Mouse (Mus musculus) stomach, postnatal 0 days (tissue): ENCODE data around the gene Erbb4. TPM values are rescaled to one million over a fixed set of nuclear protein-coding genes. Genes with fewer than 3 reads are reported as not detected.
"Not testable (repeated sequence)": the region's sequence is repeated elsewhere in the genome, so short reads cannot be mapped to it uniquely, and the experiment has no call there.

Source experiments
- ATAC-seq: fragments of 200-750 bp; cut with Nextera tagmentation; 2 replicates; pipeline ENCODE4 v1.8.0; 2017; ENCODE audit not compliant: low FRiP score, low TSS enrichment
- DNase-seq: peaks from one replicate; pipeline ENCODE4 v3.0.0-alpha.2; 2016; ENCODE audit warnings: low spot score
- H3K27ac ChIP-seq: fragments of 300-500 bp; sonication (generic); replicated peaks from 2 replicates; pipeline ENCODE4 v1.5.1; 2014; ENCODE audit warnings: mild to moderate bottlenecking, control low read depth
- H3K27me3 ChIP-seq: fragments of 300-500 bp; sonication (generic); 2 replicates; pipeline ENCODE4 v1.6.1; 2014; ENCODE audit warnings: low read length; ENCODE audit not compliant: control insufficient read depth, insufficient read depth
- H3K36me3 ChIP-seq: fragments of 300-500 bp; sonication (generic); 2 replicates; pipeline ENCODE4 v1.6.1; 2014; ENCODE audit warnings: low read length, mixed read lengths; ENCODE audit not compliant: control insufficient read depth, insufficient read depth
- H3K4me1 ChIP-seq: fragments of 300-500 bp; sonication (generic); replicated peaks from 2 replicates; pipeline ENCODE4 v1.6.1; 2014; ENCODE audit warnings: antibody characterized with exemption; ENCODE audit not compliant: control insufficient read depth, insufficient read depth
- H3K4me2 ChIP-seq: fragments of 300-500 bp; sonication (generic); replicated peaks from 2 replicates; pipeline ENCODE4 v1.6.1; 2014; ENCODE audit warnings: low read depth, mild to moderate bottlenecking, control low read depth, moderate library complexity
- H3K4me3 ChIP-seq: fragments of 300-500 bp; sonication (generic); 2 replicates; pipeline ENCODE4 v1.5.1; 2014; ENCODE audit warnings: low read depth, low read length, control low read depth
- H3K9ac ChIP-seq: fragments of 300-500 bp; sonication (generic); 2 replicates; pipeline ENCODE4 v1.6.1; 2014; ENCODE audit warnings: mild to moderate bottlenecking, low read length, control low read depth, mixed read lengths
- H3K9me3 ChIP-seq: fragments of 300-500 bp; sonication (generic); 2 replicates; pipeline ENCODE4 v1.6.1; 2016; ENCODE audit warnings: low read length; ENCODE audit not compliant: control insufficient read depth
- CTCF ChIP-seq: IDR thresholded peaks from 2 replicates; pipeline ENCODE4 v1.5.1; 2016; ENCODE audit warnings: antibody characterized with exemption, low read depth, mild to moderate bottlenecking, moderate library complexity
- EP300 ChIP-seq: optimal IDR thresholded peaks from 2 replicates; pipeline ENCODE3; 2016; ENCODE audit warnings: antibody characterized with exemption
- WGBS: fragments of 180-500 bp; shearing (Covaris S2); extraction: QIAGEN DNeasy Blood & Tissue Kit; methylation state at CpG from one replicate; pipeline ENCODE4 v1.1.7; 2014; 5-methylcytosine and 5-hydroxymethylcytosine counted together
- polyA plus RNA-seq: library from polyadenylated mRNA; unstranded; fragments of >200 nt; fragmentation: Nextera tagmentation; extraction: Ambion mirVana; gene quantifications from 2 replicates; pipeline ENCODE4 v1.2.1, GENCODE M21; 2015

Gene Erbb4
- polyA plus RNA-seq, 1 experiment from 2014 or later = not detected

GRCm38 (mm10) chr1:68823116-68823644 lies 284.7 kb downstream of the Erbb4 start:
- Histone ChIP-seq H3K9ac (no peak overlapping the region), H3K4me2 (no peak overlapping the region), H3K4me3 (no peak overlapping the region), H3K27ac (no peak overlapping the region), H3K4me1 (no peaks in the 10 kb centered on the region), H3K36me3 (no peaks in the 10 kb centered on the region), H3K9me3 (no peaks in the 10 kb centered on the region), H3K27me3 (no peaks in the 10 kb centered on the region)
- WGBS = 81% methylated on average over 2 of the region's 2 CpGs
- DNase-seq (no peak), ATAC-seq (no peak)
- TF ChIP-seq EP300 (no peak), CTCF (no peak)

DNA sequence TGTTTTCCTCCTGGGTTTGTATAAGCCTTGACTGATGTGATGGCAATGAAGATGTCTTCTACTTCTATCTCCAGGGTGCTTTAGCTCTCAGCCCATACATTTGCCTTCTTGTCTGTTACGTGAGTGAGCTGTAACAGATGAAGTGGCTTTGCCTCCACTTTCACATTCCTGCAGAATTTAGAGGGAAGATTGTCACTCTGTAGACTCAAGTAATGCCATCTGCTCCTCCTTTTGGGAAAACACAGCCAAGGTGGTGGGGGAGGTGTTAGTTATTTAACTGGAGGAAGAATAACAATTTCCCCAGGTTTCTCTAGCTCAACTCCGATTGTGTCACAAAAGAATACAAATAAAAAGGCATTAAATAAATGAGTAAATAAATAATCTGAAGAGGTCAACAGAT lies 301.1 kb downstream of the Erbb4 start:
- H3K4me2 ChIP-seq = no peak overlapping the region
- no peak for DNase-seq
- 63% methylated on average over 2 of the region's 2 CpGs for WGBS
- no peaks in the 10 kb centered on the region for H3K9me3 ChIP-seq
- no peak overlapping the region for H3K4me3 ChIP-seq
- ATAC-seq = no peak
- no peak overlapping the region for H3K9ac ChIP-seq
- no peaks in the 10 kb centered on the region for H3K36me3 ChIP-seq
- H3K27me3 ChIP-seq = no peaks in the 10 kb centered on the region
- H3K27ac ChIP-seq = no peak overlapping the region
- no peak for TF ChIP-seq EP300
- no peaks in the 10 kb centered on the region for H3K4me1 ChIP-seq

DNA sequence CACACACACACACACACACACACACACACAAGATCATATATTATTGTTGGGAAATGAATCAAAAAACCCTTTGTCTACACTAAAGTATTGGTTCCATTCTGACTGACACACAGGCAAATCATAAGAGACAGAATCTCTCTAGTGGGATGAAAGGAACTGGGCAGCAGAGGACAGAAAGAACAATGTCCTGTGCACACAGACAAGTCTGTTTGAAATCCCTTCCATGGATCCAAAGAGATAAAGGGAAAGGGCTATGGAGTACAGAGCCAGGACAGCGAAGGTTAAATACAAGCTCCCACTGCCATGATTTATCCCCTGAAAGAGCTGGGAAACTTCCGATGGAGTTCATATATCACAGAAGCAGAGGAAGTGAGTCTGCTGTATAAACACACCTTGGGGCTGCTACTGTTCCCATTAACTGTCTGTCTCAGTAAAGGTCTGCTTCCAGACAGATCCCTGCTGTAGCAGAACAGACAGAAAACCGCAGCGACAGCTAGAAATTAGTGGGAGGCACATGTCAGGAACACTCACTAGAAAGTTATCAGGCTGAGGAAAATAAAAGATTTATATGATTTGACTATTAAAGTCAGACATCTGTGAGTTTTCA lies 320.3 kb downstream of the Erbb4 start:
- DNase-seq = no peak
- H3K4me3 ChIP-seq = no peak overlapping the region
- no peak overlapping the region for H3K27ac ChIP-seq
- H3K9ac ChIP-seq = no peak overlapping the region
- H3K4me2 ChIP-seq = no peak overlapping the region
- TF ChIP-seq EP300 = no peak
- no peak for TF ChIP-seq CTCF
- WGBS = 22% methylated on average over 4 of the region's 4 CpGs
- H3K27me3 ChIP-seq = no peaks in the 10 kb centered on the region
- no peaks in the 10 kb centered on the region for H3K9me3 ChIP-seq
- no peaks in the 10 kb centered on the region for H3K36me3 ChIP-seq
- H3K4me1 ChIP-seq = no peaks in the 10 kb centered on the region
- no peak for ATAC-seq

- Histone ChIP-seq H3K27me3 (no peaks in the 10 kb centered on the region), H3K36me3 (no peaks in the 10 kb centered on the region), H3K4me2 (no peak overlapping the region), H3K4me3 (no peak overlapping the region), H3K9ac (no peak overlapping the region), H3K4me1 (no peaks in the 10 kb centered on the region), H3K27ac (no peak overlapping the region), H3K9me3 (no peaks in the 10 kb centered on the region)
- no peak for TF ChIP-seq EP300
- no peak for TF ChIP-seq CTCF
- DNase-seq (no peak), ATAC-seq (no peak)
- WGBS = 23% methylated on average over 2 of the region's 2 CpGs
These were observed 327.2 kb downstream of the Erbb4 start for GRCm38 (mm10) chr1:68780653-68781052.

GRCm38 (mm10) chr1:68780032-68780431 lies 327.8 kb downstream of the Erbb4 start:
- Histone ChIP-seq H3K4me1 (no peaks in the 10 kb centered on the region), H3K27ac (no peak overlapping the region), H3K9ac (no peak overlapping the region), H3K4me2 (no peak overlapping the region), H3K9me3 (no peaks in the 10 kb centered on the region), H3K36me3 (no peaks in the 10 kb centered on the region), H3K27me3 (no peaks in the 10 kb centered on the region), H3K4me3 (no peak overlapping the region)
- ATAC-seq (no peak), DNase-seq (no peak)
- TF ChIP-seq CTCF (no peak), EP300 (no peak)
- 85% methylated on average over 1 of the region's 1 CpGs for WGBS

DNA sequence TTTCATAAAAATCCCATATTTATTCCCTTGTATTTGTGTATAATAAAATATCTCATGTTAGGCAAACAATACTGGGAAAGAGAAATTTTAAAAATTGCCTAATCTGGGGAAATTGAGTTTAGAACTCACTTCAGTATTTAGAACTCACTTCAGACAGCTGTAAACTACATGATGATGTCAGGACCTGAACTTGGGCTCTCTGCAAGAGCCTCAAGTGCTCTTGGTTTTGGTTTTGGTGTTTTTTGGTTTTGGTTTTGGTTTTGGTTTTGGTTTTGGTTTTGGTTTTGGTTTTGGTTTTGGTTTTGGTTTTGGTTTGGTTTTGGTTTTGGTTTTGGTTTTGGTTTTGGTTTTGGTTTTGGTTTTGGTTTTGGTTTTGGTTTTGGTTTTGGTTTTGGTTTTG lies 341.8 kb downstream of the Erbb4 start:
- H3K4me1 ChIP-seq, H3K27me3 ChIP-seq, H3K4me2 ChIP-seq, H3K36me3 ChIP-seq, H3K4me3 ChIP-seq, DNase-seq, H3K9me3 ChIP-seq, H3K9ac ChIP-seq, H3K27ac ChIP-seq, ATAC-seq: not testable (repeated sequence)
